ENCODE assay signal across 14 mouse cellular contexts in genomic region chr4:70906771-70907749, GRCm38 (mm10).
A peak's percentile ranks its signal among the peaks of the same experiment; 100 is the strongest.
DNase-seq lines count a peak whose midpoint lies in the region; ATAC-seq and TF ChIP-seq lines count a peak whose summit lies in the region.
"Had no signal": no experiment of that assay in that cellular context is flagged by ENCODE, and none has a peak within 500 bp of the region (broad histone marks: within the 10 kb centered on the region; RNA-seq: fewer than 3 reads in every experiment).

No protein-coding gene starts in this region.

- ATAC-seq in hindbrain, postnatal 0 days = 0 out of 2 replicates have a peak, but pooled peaks have one; percentile 35
- ATAC-seq in hindbrain, embryonic 11.5 days (ENCODE audit: low FRiP score) = no peak
- ATAC-seq in midbrain, embryonic 14.5 days (ENCODE audit: low FRiP score, low TSS enrichment) = no peak
- no peak for ATAC-seq in midbrain, embryonic 13.5 days
- ATAC-seq in forebrain, embryonic 14.5 days = peak; percentile 90
- ATAC-seq: hindbrain, embryonic 16.5 days; liver, embryonic 12.5 days had no signal

- H3K4me2 ChIP-seq in hindbrain, postnatal 0 days (ENCODE audit: low read depth, low read length) = no peak overlapping the region
- H3K4me2 ChIP-seq in hindbrain, embryonic 11.5 days (replicated peaks; ENCODE audit: low read depth, low read length) = no peak overlapping the region
- no peak overlapping the region for H3K4me2 ChIP-seq in midbrain, embryonic 14.5 days (ENCODE audit: low read length)
- no peak overlapping the region for H3K4me2 ChIP-seq in midbrain, embryonic 13.5 days (replicated peaks)
- H3K4me2 ChIP-seq in forebrain, embryonic 14.5 days (ENCODE audit: low read length) = no peak overlapping the region
- H3K4me2 ChIP-seq: liver, embryonic 12.5 days had no signal

- no peaks in the 10 kb centered on the region for H3K36me3 ChIP-seq in hindbrain, postnatal 0 days (ENCODE audit: insufficient read depth, low read length)
- H3K36me3 ChIP-seq in hindbrain, embryonic 11.5 days (ENCODE audit: control insufficient read depth, insufficient read depth, low read length) = no peaks in the 10 kb centered on the region
- H3K36me3 ChIP-seq in midbrain, embryonic 14.5 days (ENCODE audit: control insufficient read depth, insufficient read depth, low read length) = no peaks in the 10 kb centered on the region
- H3K36me3 ChIP-seq in midbrain, embryonic 13.5 days = no peaks in the 10 kb centered on the region
- H3K36me3 ChIP-seq in forebrain, embryonic 14.5 days (ENCODE audit: control insufficient read depth, insufficient read depth, low read length) = no peaks in the 10 kb centered on the region
- H3K36me3 ChIP-seq: liver, embryonic 12.5 days had no signal

- no peaks in the 10 kb centered on the region for H3K27me3 ChIP-seq in hindbrain, postnatal 0 days (ENCODE audit: insufficient read depth, low read length)
- no peaks in the 10 kb centered on the region for H3K27me3 ChIP-seq in hindbrain, embryonic 11.5 days (ENCODE audit: control insufficient read depth, insufficient read depth, low read length)
- H3K27me3 ChIP-seq in midbrain, embryonic 14.5 days (ENCODE audit: control insufficient read depth, insufficient read depth, low read length) = no peaks in the 10 kb centered on the region
- no peaks in the 10 kb centered on the region for H3K27me3 ChIP-seq in midbrain, embryonic 13.5 days
- H3K27me3 ChIP-seq in forebrain, embryonic 14.5 days (replicated peaks; ENCODE audit: control insufficient read depth, insufficient read depth, low read length) = no peaks in the 10 kb centered on the region
- H3K27me3 ChIP-seq: liver, embryonic 12.5 days had no signal

- peak; percentile 56 for TF ChIP-seq CTCF in hindbrain, postnatal 0 days (IDR thresholded peaks at IDR 0.05; ENCODE audit: low read depth)

- no peak overlapping the region for H3K4me3 ChIP-seq in hindbrain, postnatal 0 days (ENCODE audit: low read length)
- H3K4me3 ChIP-seq in hindbrain, embryonic 11.5 days (ENCODE audit: low read depth, low read length) = no peak overlapping the region
- no peak overlapping the region for H3K4me3 ChIP-seq in midbrain, embryonic 14.5 days (replicated peaks; ENCODE audit: low read depth, low read length)
- H3K4me3 ChIP-seq in midbrain, embryonic 13.5 days (replicated peaks) = no peak overlapping the region
- H3K4me3 ChIP-seq in forebrain, embryonic 14.5 days (ENCODE audit: low read depth, low read length) = no peak overlapping the region
- H3K4me3 ChIP-seq: liver, embryonic 12.5 days had no signal

- no peaks in the 10 kb centered on the region for H3K9me3 ChIP-seq in hindbrain, postnatal 0 days (ENCODE audit: low read length)
- no peaks in the 10 kb centered on the region for H3K9me3 ChIP-seq in hindbrain, embryonic 11.5 days (ENCODE audit: control insufficient read depth, low read length)
- H3K9me3 ChIP-seq in midbrain, embryonic 14.5 days (ENCODE audit: control insufficient read depth, low read length) = no peaks in the 10 kb centered on the region
- H3K9me3 ChIP-seq in midbrain, embryonic 13.5 days = no peaks in the 10 kb centered on the region
- no peaks in the 10 kb centered on the region for H3K9me3 ChIP-seq in forebrain, embryonic 14.5 days (replicated peaks; ENCODE audit: control insufficient read depth, low read length)
- H3K9me3 ChIP-seq: liver, embryonic 12.5 days had no signal

- DNase-seq in hindbrain, postnatal 0 days (ENCODE audit: low spot score) = peak; percentile 53
- no peak for DNase-seq in hindbrain, embryonic 11.5 days (ENCODE audit: low spot score)
- DNase-seq in midbrain, embryonic 14.5 days = peak; percentile 42
- peak; percentile 68 for DNase-seq in forebrain, embryonic 14.5 days (ENCODE audit: low spot score)
- peak; percentile 41 for DNase-seq in mesoderm, embryonic 11.5 days (ENCODE audit: low read depth, low spot score)
- DNase-seq in right cerebral cortex, adult 18-20 months = no peak
- no peak for DNase-seq in gastrocnemius, postnatal 25 days
- DNase-seq: cerebellum, postnatal 25 days; kidney, postnatal 36 days; lung, postnatal 4 days; thymus, postnatal 25 days had no signal

- no peak overlapping the region for H3K9ac ChIP-seq in hindbrain, postnatal 0 days (replicated peaks; ENCODE audit: low read length)
- no peak overlapping the region for H3K9ac ChIP-seq in hindbrain, embryonic 11.5 days (ENCODE audit: low read depth, low read length)
- no peak overlapping the region for H3K9ac ChIP-seq in midbrain, embryonic 14.5 days (replicated peaks; ENCODE audit: low read length)
- H3K9ac ChIP-seq in midbrain, embryonic 13.5 days (replicated peaks) = no peak overlapping the region
- H3K9ac ChIP-seq in forebrain, embryonic 14.5 days (ENCODE audit: low read length) = no peak overlapping the region
- H3K9ac ChIP-seq: liver, embryonic 12.5 days had no signal

- no peak overlapping the region for H3K27ac ChIP-seq in hindbrain, postnatal 0 days
- no peak overlapping the region for H3K27ac ChIP-seq in hindbrain, embryonic 11.5 days (ENCODE audit: low read depth, low read length)
- no peak overlapping the region for H3K27ac ChIP-seq in midbrain, embryonic 14.5 days (replicated peaks; ENCODE audit: low read depth, low read length)
- H3K27ac ChIP-seq in midbrain, embryonic 13.5 days = no peak overlapping the region
- H3K27ac ChIP-seq in forebrain, embryonic 14.5 days (ENCODE audit: low read depth, low read length) = no peak overlapping the region
- H3K27ac ChIP-seq: liver, embryonic 12.5 days had no signal

- WGBS in hindbrain, postnatal 0 days = 68% methylated on average over 3 of the region's 3 CpGs
- WGBS in hindbrain, embryonic 11.5 days = 74% methylated on average over 3 of the region's 3 CpGs
- 79% methylated on average over 3 of the region's 3 CpGs for WGBS in midbrain, embryonic 14.5 days
- 81% methylated on average over 3 of the region's 3 CpGs for WGBS in midbrain, embryonic 13.5 days
- WGBS in forebrain, embryonic 14.5 days = 71% methylated on average over 3 of the region's 3 CpGs

- no peaks in the 10 kb centered on the region for H3K4me1 ChIP-seq in hindbrain, postnatal 0 days (ENCODE audit: insufficient read depth, low read length)
- no peaks in the 10 kb centered on the region for H3K4me1 ChIP-seq in hindbrain, embryonic 11.5 days (replicated peaks; ENCODE audit: control insufficient read depth, insufficient read depth, low read length)
- no peaks in the 10 kb centered on the region for H3K4me1 ChIP-seq in midbrain, embryonic 14.5 days (ENCODE audit: control insufficient read depth, insufficient read depth, low read length)
- no peaks in the 10 kb centered on the region for H3K4me1 ChIP-seq in midbrain, embryonic 13.5 days (replicated peaks)
- H3K4me1 ChIP-seq in forebrain, embryonic 14.5 days (ENCODE audit: control insufficient read depth, insufficient read depth, low read length) = no peaks in the 10 kb centered on the region
- H3K4me1 ChIP-seq: liver, embryonic 12.5 days had no signal

Comparison
In these comparisons a context has a peak if more than half of its experiments do, and no peak if none do; other contexts are left out.
1. ATAC-seq: peak in hindbrain, postnatal 0 days (single experiment) and forebrain, embryonic 14.5 days (single experiment); none in hindbrain, embryonic 11.5 days (single experiment), midbrain, embryonic 14.5 days (single experiment) and midbrain, embryonic 13.5 days (single experiment).
2. DNase-seq: peak in hindbrain, postnatal 0 days (single experiment), midbrain, embryonic 14.5 days (single experiment), forebrain, embryonic 14.5 days (single experiment) and mesoderm, embryonic 11.5 days (single experiment); none in hindbrain, embryonic 11.5 days (single experiment), right cerebral cortex, adult 18-20 months (single experiment) and gastrocnemius, postnatal 25 days (single experiment).